Mouse (Mus musculus) megakaryocyte, embryonic 14.5 days (primary cell): Measurements from ENCODE around the gene Chrne.

ENCODE experiments used
- FLI1 ChIP-seq: IDR thresholded peaks from 2 replicates; pipeline ENCODE4 v1.6.1; 2012; ENCODE audit warnings: low read length, inconsistent platforms, mixed read lengths
- GATA1 ChIP-seq: IDR thresholded peaks from 3 replicates; pipeline ENCODE4 v1.6.1; 2012; ENCODE audit warnings: mixed read lengths, low read length, inconsistent platforms, borderline replicate concordance

DNA sequence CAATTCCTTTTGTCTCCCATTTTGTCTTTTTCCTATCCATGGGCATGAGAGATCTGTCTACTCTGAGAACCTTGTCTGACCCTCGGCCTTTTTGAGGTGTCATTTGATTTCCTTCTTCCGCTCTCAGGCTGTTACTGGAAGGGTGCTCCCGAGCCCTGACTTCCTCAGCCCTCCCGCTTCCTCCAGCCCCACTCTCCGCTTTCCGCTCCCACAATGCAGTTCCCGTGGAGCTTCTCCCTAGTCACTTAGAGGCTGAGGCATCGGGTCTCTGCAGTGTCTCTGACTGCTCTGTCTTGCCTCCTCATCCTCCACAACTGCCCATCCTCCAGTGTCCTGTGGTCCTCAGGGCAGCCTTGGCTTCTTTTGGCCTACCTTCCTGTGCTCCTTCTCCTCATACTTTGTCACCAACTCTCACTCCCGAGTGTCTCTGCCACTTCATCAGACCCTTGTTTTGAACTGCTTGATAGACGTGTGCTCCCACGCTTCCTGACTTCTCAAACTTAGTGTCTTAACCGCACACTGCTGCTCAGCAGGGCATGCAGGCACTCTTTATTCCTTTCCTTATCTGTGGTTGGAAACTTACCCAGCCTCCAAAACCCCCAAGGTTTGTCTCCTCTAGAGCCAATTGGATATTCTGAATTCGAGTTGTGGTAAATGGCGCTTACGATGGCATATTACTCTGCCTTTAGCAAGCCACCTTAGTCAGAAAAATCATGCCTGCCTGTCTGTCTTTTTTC, 24.6 kb downstream of the Chrne start:
- TF ChIP-seq GATA1: no peak
- TF ChIP-seq FLI1: no peak
